Mouse (Mus musculus) megakaryocyte, embryonic 14.5 days (primary cell): ENCODE results near the gene Lhfpl4. TPM values are rescaled to one million over a fixed set of nuclear protein-coding genes. Genes with fewer than 3 reads are reported as not detected.

Source experiments
- H3K27me3 ChIP-seq: replicated peaks from 2 replicates; pipeline ENCODE3; 2012; ENCODE audit warnings: inconsistent platforms
- H3K36me3 ChIP-seq: replicated peaks from 2 replicates; pipeline ENCODE3; 2012; ENCODE audit warnings: low read length, inconsistent platforms, mixed read lengths
- H3K4me1 ChIP-seq: 2 replicates; pipeline ENCODE4 v1.6.1; 2012; ENCODE audit warnings: inconsistent platforms
- H3K4me3 ChIP-seq: replicated peaks from 2 replicates; pipeline ENCODE3; 2012; ENCODE audit warnings: moderate library complexity, mild to moderate bottlenecking, inconsistent platforms
- H3K9me3 ChIP-seq: 2 replicates; pipeline ENCODE4 v1.6.1; 2012; ENCODE audit warnings: inconsistent platforms
- FLI1 ChIP-seq: IDR thresholded peaks from 2 replicates; pipeline ENCODE4 v1.6.1; 2012; ENCODE audit warnings: low read length, inconsistent platforms, mixed read lengths
- GATA1 ChIP-seq: IDR thresholded peaks from 3 replicates; pipeline ENCODE4 v1.6.1; 2012; ENCODE audit warnings: mixed read lengths, low read length, inconsistent platforms, borderline replicate concordance
- polyA plus RNA-seq: library from polyadenylated mRNA; stranded (reverse); fragments of >175 nt; gene quantifications from 2 replicates; pipeline ENCODE4 v1.2.3, GENCODE M21; 2012; ENCODE audit warnings: low replicate concordance; ENCODE audit not compliant: insufficient read depth

Gene Lhfpl4
- polyA plus RNA-seq: not detected in 2 replicates

GRCm38 (mm10) chr6:113194841-113195595 is at the start of gene Lhfpl4:
Gene Lhfpl4, minus strand, starts transcription at chr6:113195384.
- no peaks in the 10 kb centered on the region for H3K36me3 ChIP-seq
- peak within 1 kb of the TSS; percentile 88 for H3K4me3 ChIP-seq
- TF ChIP-seq GATA1 (no peak), FLI1 (no peak)
- H3K27me3 ChIP-seq: peaks cover 70% of the 10 kb centered on the region
- peaks cover 17% of the 10 kb centered on the region for H3K4me1 ChIP-seq
- peaks cover 4% of the 10 kb centered on the region for H3K9me3 ChIP-seq

DNA sequence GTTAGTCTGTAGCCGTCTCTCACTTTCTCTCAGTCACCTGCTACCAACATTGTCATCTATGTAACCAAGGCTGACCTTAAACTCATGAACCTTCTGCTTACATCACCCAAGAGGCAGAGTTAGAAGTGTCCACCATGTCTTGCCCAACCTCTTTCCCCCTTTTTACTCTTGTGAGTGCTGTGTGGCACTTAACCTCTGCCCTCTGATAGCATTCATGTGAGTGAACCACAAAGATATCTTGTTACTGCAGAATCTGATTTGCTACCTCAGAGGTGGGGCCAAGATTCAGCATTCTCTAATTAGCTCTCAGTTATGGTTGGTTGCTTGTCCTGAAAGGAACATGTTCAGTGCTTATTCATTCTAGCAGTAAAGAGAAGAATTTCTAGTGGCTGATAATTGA is 47.6 kb upstream of the Lhfpl4 start:
- Histone ChIP-seq H3K9me3 (no peaks in the 10 kb centered on the region), H3K4me1 (peaks cover 84% of the 10 kb centered on the region), H3K27me3 (no peaks in the 10 kb centered on the region), H3K4me3 (peak overlapping the region; percentile 39), H3K36me3 (peaks cover 82% of the 10 kb centered on the region)
- TF ChIP-seq FLI1 (no peak), GATA1 (no peak)

DNA sequence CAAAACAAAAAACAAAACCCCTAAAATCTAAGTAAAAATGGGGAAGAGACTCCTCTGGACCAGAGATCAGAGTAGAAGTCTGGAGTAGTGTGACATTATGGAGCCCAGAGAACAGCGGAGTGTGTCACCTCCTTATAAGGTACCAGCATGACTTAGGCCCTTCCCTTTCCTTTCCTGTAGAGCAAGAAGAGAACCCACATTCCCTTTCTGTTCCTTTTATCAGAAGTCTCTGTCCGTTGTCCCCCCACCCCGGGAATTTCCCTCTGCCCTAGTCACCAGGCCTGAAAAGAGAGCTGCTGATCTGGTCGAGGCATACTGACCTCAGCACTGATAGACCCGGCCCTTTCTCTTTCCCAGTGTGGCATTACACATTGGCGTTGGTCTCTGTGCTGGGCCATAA is 43.3 kb upstream of the Lhfpl4 start:
- peaks cover 50% of the 10 kb centered on the region for H3K4me1 ChIP-seq
- H3K4me3 ChIP-seq: peak overlapping the region; percentile 98
- TF ChIP-seq FLI1 (no peak), GATA1 (no peak)
- no peaks in the 10 kb centered on the region for H3K9me3 ChIP-seq
- peaks cover 3% of the 10 kb centered on the region for H3K27me3 ChIP-seq
- H3K36me3 ChIP-seq: peaks cover 43% of the 10 kb centered on the region

DNA sequence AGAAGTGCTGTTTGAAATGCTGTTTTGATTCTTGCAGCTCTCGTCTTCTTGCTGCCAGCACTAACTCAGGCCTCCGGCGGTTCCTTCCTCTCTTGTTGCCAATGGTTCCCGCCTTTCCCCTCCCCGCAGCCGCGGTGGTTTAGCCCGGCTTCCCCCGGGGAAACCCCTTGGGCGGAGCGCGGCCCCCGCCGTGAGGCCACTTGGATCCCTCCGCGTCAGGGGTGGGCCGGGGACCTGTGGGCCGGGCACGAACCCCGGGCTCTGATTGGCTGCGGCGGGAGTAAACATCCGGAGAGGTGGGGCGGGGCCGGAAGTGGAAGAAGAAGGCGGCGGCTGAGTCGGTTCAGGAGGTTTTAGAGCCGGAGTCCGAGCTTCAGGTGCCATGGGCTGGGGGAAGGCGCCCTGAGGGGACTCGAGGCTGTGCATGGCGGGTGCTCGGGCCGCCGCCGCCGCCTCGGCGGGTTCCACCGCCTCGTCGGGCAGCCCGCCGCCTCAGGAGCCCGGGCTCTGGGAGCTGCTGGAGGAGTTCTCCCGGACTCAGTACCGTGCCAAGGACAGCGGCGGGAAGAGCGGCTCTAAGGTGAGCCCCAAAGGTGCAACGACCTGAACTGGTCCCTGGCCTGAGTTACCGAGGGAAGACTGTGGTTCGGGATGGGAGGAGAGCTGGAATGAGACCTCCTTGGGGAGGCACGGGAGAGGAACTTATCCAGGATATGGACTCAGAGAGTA is 42.5 kb upstream of the Lhfpl4 start, which contains the start of gene Mtmr14:
TSS of gene Mtmr14 (plus strand) at position 302 of the 729 bp plus-strand sequence.
- no peaks in the 10 kb centered on the region for H3K9me3 ChIP-seq
- peaks cover 43% of the 10 kb centered on the region for H3K4me1 ChIP-seq
- no peak for TF ChIP-seq GATA1
- TF ChIP-seq FLI1: peak; percentile 70
- H3K27me3 ChIP-seq: peaks cover 3% of the 10 kb centered on the region
- H3K36me3 ChIP-seq: peaks cover 35% of the 10 kb centered on the region
- peak within 1 kb of the TSS; percentile 98 for H3K4me3 ChIP-seq

DNA sequence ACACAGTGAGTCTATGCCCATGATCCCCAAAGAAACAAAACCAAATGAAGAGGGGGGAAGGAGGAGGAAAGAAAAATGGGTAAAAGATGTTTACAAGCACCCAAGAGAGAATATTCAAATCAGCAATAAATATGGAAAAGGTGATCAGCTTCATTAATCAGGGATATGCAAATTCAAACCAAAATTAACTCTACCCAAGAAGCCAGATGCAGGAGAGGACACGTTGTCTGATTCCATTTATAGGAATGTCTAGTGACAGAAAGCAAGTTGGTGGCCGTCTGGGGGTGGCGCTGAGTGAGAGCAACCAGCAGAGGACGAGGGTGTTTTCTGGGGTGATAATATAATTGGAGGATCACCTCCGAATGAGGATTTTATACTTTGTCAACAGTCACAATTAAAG is 40.0 kb upstream of the Lhfpl4 start:
- no peak overlapping the region for H3K4me3 ChIP-seq
- H3K9me3 ChIP-seq: peaks cover 10% of the 10 kb centered on the region
- H3K27me3 ChIP-seq: peaks cover 3% of the 10 kb centered on the region
- H3K36me3 ChIP-seq: peaks cover 13% of the 10 kb centered on the region
- TF ChIP-seq FLI1: no peak
- TF ChIP-seq GATA1: no peak
- H3K4me1 ChIP-seq: peaks cover 21% of the 10 kb centered on the region

GRCm38 (mm10) chr6:113226705-113227104 is 31.5 kb upstream of the Lhfpl4 start:
- peaks cover 19% of the 10 kb centered on the region for H3K9me3 ChIP-seq
- H3K27me3 ChIP-seq: peaks cover 21% of the 10 kb centered on the region
- H3K4me3 ChIP-seq: no peak overlapping the region
- no peak for TF ChIP-seq GATA1
- H3K4me1 ChIP-seq: peaks cover 4% of the 10 kb centered on the region; the same call in 1 of the 2 replicates
- no peaks in the 10 kb centered on the region for H3K36me3 ChIP-seq

DNA sequence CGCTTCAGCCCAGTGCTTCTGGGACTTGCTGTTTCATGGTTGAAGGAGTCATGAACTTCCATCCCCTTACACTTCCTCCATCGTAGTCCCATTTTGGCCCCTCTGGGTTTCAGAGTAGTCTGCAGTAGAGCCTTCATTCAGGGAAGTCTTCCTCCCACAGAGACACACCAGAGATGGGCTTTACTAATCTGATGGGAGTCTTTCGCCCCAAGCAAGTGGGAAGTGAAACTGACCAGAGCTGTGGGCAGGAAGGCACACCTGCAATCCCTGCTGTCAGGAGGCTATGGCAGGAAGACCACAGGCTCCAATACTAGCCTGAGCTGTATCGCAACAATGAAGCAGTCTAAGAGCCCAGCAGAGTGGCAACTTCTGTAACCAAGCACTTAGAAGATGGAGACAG is 30.6 kb upstream of the Lhfpl4 start:
- H3K4me3 ChIP-seq: no peak overlapping the region
- peaks cover 21% of the 10 kb centered on the region for H3K27me3 ChIP-seq
- H3K4me1 ChIP-seq: peaks cover 4% of the 10 kb centered on the region; the same call in 1 of the 2 replicates
- TF ChIP-seq FLI1 (no peak), GATA1 (no peak)
- peaks cover 11% of the 10 kb centered on the region for H3K9me3 ChIP-seq
- H3K36me3 ChIP-seq: no peaks in the 10 kb centered on the region

- peaks cover 10% of the 10 kb centered on the region; the same call in 1 of the 2 replicates for H3K9me3 ChIP-seq
- TF ChIP-seq GATA1: no peak
- no peak for TF ChIP-seq FLI1
- H3K36me3 ChIP-seq: no peaks in the 10 kb centered on the region
- no peak overlapping the region for H3K4me3 ChIP-seq
- H3K4me1 ChIP-seq: peaks cover 3% of the 10 kb centered on the region; the same call in 1 of the 2 replicates
- peaks cover 3% of the 10 kb centered on the region for H3K27me3 ChIP-seq
Observed at GRCm38 (mm10) chr6:113216280-113216679, 21.1 kb upstream of the Lhfpl4 start.

- H3K36me3 ChIP-seq: no peaks in the 10 kb centered on the region
- no peak overlapping the region for H3K4me3 ChIP-seq
- H3K9me3 ChIP-seq: peaks cover 4% of the 10 kb centered on the region
- TF ChIP-seq GATA1 (no peak), FLI1 (no peak)
- peaks cover 67% of the 10 kb centered on the region for H3K27me3 ChIP-seq
- peaks cover 17% of the 10 kb centered on the region for H3K4me1 ChIP-seq
Observed at GRCm38 (mm10) chr6:113195596-113195992, 410 bp upstream of the Lhfpl4 start.

- Histone ChIP-seq H3K27me3 (peaks cover 72% of the 10 kb centered on the region), H3K4me3 (no peak overlapping the region), H3K36me3 (no peaks in the 10 kb centered on the region), H3K9me3 (peaks cover 4% of the 10 kb centered on the region), H3K4me1 (peaks cover 17% of the 10 kb centered on the region)
- TF ChIP-seq GATA1: no peak
- no peak for TF ChIP-seq FLI1
Observed at GRCm38 (mm10) chr6:113194517-113194840, 705 bp downstream of the Lhfpl4 start.
